Mouse (Mus musculus): Measurements from ENCODE around the gene Gstp1. TPM values are rescaled to one million over a fixed set of nuclear protein-coding genes. Genes with fewer than 3 reads are reported as not detected.
"Not testable (repeated sequence)": the region's sequence is repeated elsewhere in the genome, so short reads cannot be mapped to it uniquely, and the experiment has no call there.

Gene Gstp1
- polyA plus RNA-seq, 1 experiment = 307 TPM

DNA sequence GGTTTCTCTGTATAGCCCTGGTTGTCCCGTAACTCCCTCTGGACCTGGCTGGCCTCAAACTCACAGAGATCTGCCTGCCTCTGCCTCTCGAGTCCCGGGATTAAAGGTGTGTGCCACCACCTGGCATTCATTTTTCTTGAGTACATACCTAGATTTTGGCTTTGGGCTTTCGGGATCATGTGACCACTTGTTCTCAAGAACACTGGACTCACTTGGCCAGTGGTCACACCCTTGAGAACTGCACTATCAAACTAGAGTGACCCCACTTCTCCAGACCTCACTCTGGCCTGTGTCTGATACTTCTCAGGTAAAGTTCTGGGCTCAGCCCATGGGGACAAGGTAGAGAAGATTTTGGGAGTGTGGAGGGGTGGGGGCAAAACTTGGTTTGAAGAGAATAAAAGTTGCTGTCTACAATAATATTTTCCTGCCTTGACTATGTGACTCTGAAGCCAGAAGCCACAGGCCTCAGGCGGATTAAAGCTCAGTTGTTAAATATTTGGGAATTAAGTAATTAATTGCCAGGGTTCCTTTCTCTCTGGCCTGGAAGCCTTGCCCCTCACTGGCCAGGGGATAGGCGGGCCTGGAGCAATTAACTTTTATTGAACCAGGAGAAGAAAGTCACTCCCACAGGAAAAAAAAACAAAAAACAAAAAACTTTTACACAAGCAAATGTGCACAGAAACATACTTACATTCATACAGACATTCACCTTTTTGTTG, 35.1 kb upstream of the Gstp1 start:
- no peak for DNase-seq (ENCODE audit: low read depth)
- no peak for TF ChIP-seq POLR2A (IDR thresholded peaks at IDR 0.05; ENCODE audit: borderline replicate concordance, extremely low read depth, insufficient read depth, insufficient read length, poor library complexity, severe bottlenecking)
- TF ChIP-seq CTCF (IDR thresholded peaks at IDR 0.05; ENCODE audit: borderline replicate concordance, extremely low read depth, insufficient read depth, insufficient read length) = no peak

DNA sequence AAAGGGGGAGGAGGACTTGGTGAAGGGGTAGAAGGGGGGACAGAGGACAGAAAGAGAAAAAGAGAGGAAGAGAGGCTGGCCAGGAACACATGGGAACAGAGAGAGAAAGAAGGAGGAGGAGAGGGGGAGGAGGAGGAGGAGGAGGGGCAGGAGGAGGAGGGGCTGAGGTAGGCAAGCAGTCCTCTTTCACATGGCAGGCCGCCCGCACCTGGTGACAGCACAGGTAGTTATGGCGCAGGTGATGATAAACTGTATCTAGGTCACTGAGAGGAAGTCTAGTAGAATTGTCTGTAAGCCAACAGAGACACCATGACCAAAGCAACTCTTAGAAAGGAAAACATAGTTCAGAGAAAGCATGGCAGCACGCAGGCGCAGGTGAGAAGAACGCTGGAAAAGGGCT, 33.6 kb upstream of the Gstp1 start:
- DNase-seq (ENCODE audit: low read depth) = no peak
- no peak for TF ChIP-seq CTCF (IDR thresholded peaks at IDR 0.05; ENCODE audit: borderline replicate concordance, extremely low read depth, insufficient read depth, insufficient read length)
- TF ChIP-seq POLR2A (IDR thresholded peaks at IDR 0.05; ENCODE audit: borderline replicate concordance, extremely low read depth, insufficient read depth, insufficient read length, poor library complexity, severe bottlenecking) = no peak

DNA sequence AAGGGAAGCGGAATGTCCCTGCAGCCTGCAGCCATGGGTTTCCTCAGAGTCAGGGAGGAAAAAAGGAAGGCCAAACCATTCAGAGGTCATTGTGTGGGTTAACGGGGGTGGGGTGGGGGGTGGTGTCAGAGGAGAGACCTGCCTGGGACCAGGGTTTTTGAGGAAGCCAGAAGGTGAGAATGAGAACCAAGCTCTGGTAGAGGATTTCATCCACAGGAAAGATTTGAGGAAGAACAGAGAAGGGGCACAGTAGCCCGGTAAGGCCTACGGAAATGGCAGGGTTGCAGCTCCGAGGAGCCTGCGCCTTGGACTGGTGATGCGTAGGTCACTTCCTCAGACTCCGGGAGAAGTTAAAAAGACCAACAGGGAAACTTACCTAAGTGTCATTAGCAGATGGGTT, 33.0 kb upstream of the Gstp1 start:
- no peak for DNase-seq (ENCODE audit: low read depth)
- TF ChIP-seq CTCF (IDR thresholded peaks at IDR 0.05; ENCODE audit: borderline replicate concordance, extremely low read depth, insufficient read depth, insufficient read length) (no peak), POLR2A (IDR thresholded peaks at IDR 0.05; ENCODE audit: borderline replicate concordance, extremely low read depth, insufficient read depth, insufficient read length, poor library complexity, severe bottlenecking) (no peak)

- TF ChIP-seq POLR2A (IDR thresholded peaks at IDR 0.05; ENCODE audit: borderline replicate concordance, extremely low read depth, insufficient read depth, insufficient read length, poor library complexity, severe bottlenecking) (no peak), CTCF (IDR thresholded peaks at IDR 0.05; ENCODE audit: borderline replicate concordance, extremely low read depth, insufficient read depth, insufficient read length) (no peak)
- no peak for DNase-seq (ENCODE audit: low read depth)
Observed at GRCm38 (mm10) chr19:4070311-4070710, 32.5 kb upstream of the Gstp1 start.

- no peak for TF ChIP-seq POLR2A (IDR thresholded peaks at IDR 0.05; ENCODE audit: borderline replicate concordance, extremely low read depth, insufficient read depth, insufficient read length, poor library complexity, severe bottlenecking)
- no peak for TF ChIP-seq CTCF (IDR thresholded peaks at IDR 0.05; ENCODE audit: borderline replicate concordance, extremely low read depth, insufficient read depth, insufficient read length)
- DNase-seq (ENCODE audit: low read depth) = no peak
Observed at GRCm38 (mm10) chr19:4068717-4069410, 31.1 kb upstream of the Gstp1 start.

- DNase-seq (ENCODE audit: low read depth) = not testable (repeated sequence)
Observed at GRCm38 (mm10) chr19:4068242-4068641, 30.5 kb upstream of the Gstp1 start.

DNA sequence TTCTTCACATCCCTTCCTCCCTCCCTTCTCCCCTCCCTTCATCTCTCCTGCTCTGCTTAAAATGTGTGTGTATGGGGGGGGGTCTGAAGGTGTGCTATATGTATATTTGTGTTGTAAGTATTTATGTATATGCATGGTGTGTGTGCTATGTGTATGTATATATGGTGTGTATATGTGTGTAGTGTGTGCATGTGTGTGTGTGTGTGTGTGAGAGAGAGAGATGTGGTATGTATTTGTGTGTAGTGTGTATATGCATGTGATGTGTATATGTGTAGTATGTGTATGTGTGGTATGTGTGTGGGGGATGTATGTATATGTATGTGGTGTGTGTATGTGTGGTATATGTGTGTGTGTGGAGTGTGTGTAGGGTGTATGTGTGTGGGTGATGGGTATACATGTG, 29.1 kb upstream of the Gstp1 start:
- TF ChIP-seq POLR2A (IDR thresholded peaks at IDR 0.05; ENCODE audit: borderline replicate concordance, extremely low read depth, insufficient read depth, insufficient read length, poor library complexity, severe bottlenecking) (no peak), CTCF (IDR thresholded peaks at IDR 0.05; ENCODE audit: borderline replicate concordance, extremely low read depth, insufficient read depth, insufficient read length) (no peak)
- no peak for DNase-seq (ENCODE audit: low read depth)

- DNase-seq (ENCODE audit: low read depth) = no peak
- TF ChIP-seq CTCF (IDR thresholded peaks at IDR 0.05; ENCODE audit: borderline replicate concordance, extremely low read depth, insufficient read depth, insufficient read length) = no peak
- no peak for TF ChIP-seq POLR2A (IDR thresholded peaks at IDR 0.05; ENCODE audit: borderline replicate concordance, extremely low read depth, insufficient read depth, insufficient read length, poor library complexity, severe bottlenecking)
Observed at GRCm38 (mm10) chr19:4066280-4066679, 28.5 kb upstream of the Gstp1 start.

DNA sequence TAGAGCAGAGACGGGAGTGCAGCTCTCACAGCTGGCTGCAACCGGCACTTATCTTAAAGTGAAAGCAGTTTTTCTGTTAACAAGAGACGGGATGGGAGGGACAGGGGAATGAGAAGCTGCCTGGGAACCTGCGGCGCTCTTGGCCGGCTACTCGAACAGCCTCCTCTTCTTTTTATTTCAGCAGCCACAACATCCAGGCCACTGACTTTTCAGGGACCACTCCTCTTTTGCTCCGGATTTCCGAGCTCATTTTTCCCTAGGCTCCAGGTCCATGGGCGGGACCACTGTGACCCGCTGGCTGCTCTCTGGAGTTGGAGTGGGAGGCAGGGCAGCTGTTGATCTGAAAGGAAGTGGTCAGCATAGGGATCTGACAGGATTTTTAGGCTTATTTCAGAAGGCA, 26.7 kb upstream of the Gstp1 start:
- DNase-seq (ENCODE audit: low read depth) = not testable (repeated sequence)

DNA sequence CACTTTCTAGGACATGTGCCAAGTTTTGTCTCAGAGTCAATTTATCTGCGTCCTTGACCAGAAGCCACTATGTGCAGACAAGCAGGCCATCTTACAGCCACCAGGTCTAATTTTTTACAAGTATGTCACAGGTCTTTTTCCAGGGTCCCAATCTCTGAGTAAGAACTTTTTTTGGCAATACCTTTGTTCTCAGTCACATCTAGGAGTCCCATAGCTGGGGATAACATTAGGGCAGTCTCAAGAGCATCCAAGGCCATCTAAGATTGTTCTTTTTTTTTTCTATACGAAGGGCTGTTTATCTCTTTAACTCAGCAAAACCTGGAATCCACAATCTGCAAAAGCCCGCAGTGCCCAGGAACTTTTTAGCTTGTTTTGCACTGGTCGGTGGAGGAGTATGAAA, 25.6 kb upstream of the Gstp1 start:
- not testable (repeated sequence) for DNase-seq (ENCODE audit: low read depth)

- no peak for TF ChIP-seq POLR2A (IDR thresholded peaks at IDR 0.05; ENCODE audit: borderline replicate concordance, extremely low read depth, insufficient read depth, insufficient read length, poor library complexity, severe bottlenecking)
- TF ChIP-seq CTCF (IDR thresholded peaks at IDR 0.05; ENCODE audit: borderline replicate concordance, extremely low read depth, insufficient read depth, insufficient read length) = no peak
Observed at GRCm38 (mm10) chr19:4060899-4061465, 23.2 kb upstream of the Gstp1 start.

DNA sequence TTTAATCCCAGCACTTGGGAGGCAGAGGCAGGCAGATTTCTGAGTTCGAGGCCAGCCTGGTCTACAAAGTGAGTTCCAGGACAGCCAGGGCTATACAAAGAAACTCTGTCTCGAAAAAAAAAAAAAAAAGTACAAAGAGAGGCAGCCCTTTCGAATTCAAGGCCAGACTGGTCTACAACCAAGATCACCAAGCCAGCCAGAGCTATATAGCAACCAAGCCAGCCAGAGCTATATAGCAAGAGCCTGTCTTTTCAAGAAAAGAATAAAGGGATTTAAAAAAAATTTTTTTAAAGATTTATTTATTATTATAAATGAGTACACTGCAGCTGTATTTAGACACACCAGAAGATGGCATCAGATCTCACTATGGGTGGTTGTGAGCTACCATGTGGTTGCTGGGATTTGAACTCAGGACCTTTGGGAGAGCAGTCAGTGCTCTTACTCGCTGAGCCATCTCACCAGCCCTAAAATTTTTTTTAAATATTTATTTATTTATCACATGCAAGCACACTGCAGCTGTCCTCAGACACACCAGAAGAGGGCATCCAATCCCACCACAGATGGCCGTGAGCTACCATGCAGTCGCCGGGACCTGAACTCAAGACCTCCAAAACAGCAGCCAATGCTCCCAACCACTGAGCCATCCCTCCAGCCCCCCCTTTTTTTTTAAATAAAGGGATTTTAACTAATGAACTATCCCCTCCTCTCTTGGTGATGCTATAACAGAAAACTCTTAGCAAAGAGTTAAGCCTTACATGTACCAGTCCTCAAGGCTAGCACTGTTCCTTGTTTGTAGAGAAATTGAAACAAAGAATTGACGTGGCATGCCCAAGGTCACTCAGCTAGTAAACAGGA, 22.5 kb upstream of the Gstp1 start:
- not testable (repeated sequence) for DNase-seq (ENCODE audit: low read depth)

More at GRCm38 (mm10) chr19:4060899-4061465, 23.2 kb upstream of the Gstp1 start:
- no peak for DNase-seq (ENCODE audit: low read depth)
